Mouse (Mus musculus) monocyte, adult 2 months (primary cell): ENCODE data around the gene Qprt.

Experiments used
- DNase-seq, 2 experiments: peaks; one replicate each; pipeline ENCODE4 v3.0.0; 2022; ENCODE audit warnings: low spot score in 2 of 2, low read depth in 1 of 2

The Qprt gene

DNA sequence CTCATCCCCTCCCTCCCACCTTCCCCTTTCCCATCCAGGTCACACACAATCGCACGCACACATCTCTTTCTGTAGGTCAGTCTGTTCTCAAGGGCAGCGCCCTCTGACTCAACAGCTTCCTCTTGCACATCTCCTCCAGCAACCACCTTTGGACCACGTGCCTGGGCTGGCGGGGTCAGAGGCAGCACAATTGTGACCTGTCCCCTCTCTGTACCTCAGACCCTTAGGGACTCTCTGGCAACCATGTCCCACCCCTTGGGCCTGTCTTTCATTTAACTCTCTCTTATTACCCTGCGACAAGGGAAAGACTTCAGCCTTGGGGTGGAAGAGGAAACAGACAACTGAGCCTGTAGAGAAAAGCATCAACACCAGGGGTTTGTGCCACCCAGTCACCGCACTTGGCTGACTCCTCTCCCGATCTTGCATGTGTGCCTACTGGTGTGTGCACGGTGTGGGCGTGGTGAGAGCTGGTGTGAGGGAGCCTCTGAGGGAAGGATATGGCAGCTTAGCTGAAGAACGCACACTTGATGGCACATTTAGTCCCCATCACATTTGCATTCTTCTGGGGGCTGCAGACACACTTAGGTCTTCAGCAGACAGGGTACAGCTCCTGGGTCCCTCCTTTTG lies 12.9 kb upstream of the Qprt start:
- peak; percentile 34 to 51 for DNase-seq

DNA sequence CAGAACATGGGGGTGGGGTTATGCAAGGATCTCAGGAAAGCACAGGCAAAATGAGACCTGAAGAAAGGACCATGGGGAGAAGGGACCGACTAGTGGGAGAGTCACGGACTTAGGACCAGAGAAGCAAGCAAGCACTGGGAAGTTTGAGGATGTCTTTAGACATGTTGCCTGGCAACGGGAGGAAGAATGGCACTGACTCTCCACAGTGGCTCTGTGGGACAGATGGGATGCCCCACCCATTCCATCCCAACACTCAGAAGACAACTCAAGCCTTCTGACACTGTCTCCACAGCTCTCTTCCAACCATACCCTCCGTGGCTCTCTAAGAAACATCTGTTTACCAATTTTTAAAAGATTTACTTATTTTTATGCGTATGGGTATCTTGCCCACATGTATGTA lies 11.1 kb upstream of the Qprt start:
- no peak for DNase-seq

DNA sequence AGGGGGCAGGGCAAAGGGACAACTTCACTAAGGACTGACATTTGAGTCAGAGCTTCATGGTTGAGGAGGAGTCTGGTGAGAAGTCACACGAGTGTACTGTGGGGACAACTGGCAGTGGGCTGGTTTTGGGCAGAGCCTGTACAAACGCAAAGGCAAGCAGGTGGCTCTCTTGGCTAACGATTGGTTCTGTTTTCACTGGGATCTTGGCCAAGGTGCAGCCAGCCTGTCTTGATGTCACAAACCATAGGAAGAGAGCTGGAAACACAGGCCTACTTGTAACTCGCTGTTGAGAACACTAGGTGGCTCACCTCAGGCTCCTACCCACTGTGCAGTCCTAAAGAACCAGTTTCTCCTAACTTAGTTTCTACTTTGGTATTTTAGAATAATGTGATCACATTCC lies 7.6 kb upstream of the Qprt start:
- peak in 1 of 2 experiments; percentile 10 for DNase-seq

GRCm38 (mm10) chr7:127121061-127121910 lies 740 bp downstream of the Qprt start:
- no peak for DNase-seq

DNA sequence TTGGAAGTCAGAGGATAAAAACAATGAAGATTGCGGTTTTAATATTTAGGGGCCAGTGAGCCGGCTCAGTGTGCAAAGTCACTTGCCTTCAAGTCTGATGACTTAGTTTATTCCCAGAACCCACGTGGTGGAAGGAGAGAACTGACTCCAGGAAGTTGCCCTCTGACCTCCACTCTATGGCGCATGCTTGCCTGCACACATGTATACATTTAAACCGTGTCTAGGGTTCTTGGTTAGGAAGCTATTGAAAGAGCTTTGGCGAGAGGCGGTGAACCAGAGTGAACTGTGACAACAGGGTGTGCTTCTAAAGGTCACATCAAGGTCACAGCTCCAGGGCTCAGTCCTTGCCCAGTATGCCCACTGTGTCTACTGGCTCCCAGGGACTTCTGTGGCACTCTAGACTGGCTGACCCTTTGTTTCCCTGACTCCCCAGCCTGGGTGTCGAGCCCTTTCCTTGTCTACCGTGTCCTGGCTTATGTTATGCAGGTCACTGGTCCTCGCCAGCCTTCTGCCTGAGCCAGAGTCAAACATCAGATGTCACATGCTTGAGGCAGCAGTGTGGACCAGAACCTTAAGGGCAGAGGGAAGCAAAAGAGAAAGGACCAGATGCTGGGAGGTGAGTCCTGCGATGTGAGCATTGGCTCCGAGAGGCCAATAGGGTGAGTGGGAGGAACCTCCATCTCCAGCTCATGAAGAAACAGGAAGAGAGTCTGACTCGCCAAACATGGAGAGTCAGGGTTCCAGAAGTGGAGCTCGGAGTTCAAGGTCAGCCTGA lies 3.2 kb downstream of the Qprt start:
- no peak for DNase-seq

GRCm38 (mm10) chr7:127117948-127118347 lies 4.1 kb downstream of the Qprt start:
- no peak for DNase-seq

GRCm38 (mm10) chr7:127116331-127116935 lies 5.6 kb downstream of the Qprt start:
- no peak for DNase-seq

DNA sequence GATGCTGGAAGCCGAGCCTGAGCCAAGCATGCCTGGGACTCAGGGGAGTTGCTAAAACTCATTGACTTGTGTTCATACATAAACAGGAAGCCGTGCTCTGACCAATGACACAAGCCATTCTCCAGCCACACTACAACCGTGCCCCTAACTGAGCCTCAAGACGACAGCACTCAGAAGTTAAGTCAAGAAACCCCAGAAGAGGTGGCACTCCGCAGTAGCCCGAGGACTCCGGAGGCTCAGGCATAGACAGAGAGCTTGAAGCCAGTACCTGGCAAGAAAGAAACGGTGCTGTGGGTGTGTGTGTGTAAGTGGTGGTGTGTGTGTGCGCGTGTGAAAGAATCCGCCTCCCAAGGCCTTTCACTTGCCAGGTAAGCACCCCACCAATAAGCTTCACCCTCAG lies 7.1 kb downstream of the Qprt start:
- no peak for DNase-seq

DNA sequence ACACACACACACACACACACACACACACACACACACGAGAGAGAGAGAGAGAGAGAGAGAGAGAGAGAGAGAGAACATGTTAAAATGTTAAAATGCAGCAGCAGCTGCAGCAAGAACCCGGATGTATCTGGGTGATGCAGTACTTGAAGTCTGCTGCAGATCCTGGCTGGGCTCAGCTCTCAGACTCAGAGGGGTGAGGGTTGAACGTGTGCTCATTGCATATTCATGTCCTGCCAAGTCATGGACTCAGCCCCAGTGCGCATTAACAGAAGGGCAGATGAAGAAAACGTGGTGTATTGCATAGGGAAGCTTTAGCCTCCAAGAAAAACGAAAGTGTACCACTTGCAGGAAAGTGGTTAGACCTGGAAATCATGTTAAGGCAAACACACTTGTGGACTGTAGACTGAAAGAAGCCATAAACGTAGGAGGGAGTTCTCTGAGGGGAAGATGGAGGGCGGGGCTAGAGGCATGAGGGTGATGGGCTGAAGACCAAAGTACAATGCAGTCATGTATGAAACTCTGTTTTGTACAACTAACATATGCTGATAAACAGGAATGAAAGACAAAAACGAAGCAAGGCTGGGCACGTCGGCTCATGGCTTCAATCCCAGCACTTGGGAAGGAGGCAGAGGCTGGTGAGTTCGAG lies 8.3 kb downstream of the Qprt start:
- no peak for DNase-seq

GRCm38 (mm10) chr7:127112921-127113597 lies 9.0 kb downstream of the Qprt start:
- DNase-seq, result no peak

DNA sequence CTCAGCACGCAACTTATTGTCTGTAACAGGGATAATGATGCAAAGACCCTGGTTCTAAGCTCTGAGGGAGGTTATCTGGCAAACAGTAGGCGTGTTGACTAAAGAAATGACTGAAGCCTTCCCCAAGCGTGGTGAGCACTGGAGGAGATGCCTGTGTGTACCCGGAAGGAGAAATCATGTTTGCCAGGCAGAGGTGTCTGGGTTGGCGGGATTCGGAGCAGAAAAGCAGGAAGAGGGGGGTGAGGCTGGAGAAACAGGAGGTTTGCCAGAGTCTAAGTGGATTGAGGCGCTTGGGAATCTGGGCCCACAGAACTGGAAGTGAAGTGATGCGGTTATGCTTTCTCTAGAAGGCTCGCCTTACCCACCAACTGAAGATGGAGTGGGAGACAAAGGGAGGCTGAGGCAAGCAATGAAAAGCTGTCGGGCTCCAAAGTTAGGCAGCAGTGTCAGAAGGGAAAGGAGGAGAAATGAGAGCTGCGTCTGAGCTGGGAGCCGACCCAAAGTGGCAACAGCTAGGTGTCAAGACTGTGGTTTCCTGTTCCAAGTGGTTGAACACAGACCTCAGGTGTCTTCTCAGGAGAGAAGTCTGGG lies 9.7 kb downstream of the Qprt start:
- DNase-seq, result no peak

- DNase-seq, result peak; percentile 64 to 70
These were observed 10.6 kb downstream of the Qprt start for GRCm38 (mm10) chr7:127111461-127111860.

GRCm38 (mm10) chr7:127110239-127111007 lies 11.6 kb downstream of the Qprt start:
- DNase-seq, result peak in 1 of 2 experiments; percentile 49

GRCm38 (mm10) chr7:127105551-127105950 lies 16.5 kb downstream of the Qprt start:
- DNase-seq, result no peak

DNA sequence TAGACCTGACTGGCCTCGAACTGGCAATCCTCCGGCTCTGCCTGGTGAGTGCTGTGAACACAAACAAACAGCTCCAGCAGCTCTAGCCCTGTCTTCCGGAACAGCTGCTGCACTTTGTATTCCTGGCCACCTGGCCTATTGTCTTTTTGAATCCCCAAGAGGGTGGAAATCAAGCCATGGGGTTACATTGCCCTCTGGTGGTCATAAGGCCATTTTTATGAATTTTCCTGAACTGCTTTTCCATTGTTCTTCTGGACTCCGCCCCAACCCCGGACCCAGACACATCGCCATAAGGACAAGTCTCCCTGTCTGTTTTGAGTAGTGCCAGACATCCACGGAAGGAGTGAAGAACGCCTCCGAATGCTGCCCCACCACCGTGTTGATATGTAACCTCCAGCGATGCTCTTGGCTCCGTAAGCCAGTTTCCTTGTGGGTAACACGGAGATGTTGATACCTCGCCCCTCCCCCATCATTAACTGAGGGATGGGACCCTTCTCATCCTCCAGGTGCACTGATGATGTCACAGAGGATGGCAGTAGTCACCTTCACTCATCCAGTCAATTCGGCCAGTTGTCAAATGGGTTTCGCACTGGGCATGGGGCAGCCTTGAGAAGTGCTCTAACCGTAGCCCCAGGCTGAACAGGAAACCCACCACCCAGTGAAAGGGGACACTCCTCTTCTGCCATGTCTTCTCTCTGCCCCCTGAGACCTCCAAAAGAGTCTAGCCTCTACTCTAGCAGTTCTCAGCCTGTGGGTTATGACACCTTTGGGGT lies 17.3 kb downstream of the Qprt start:
- peak; percentile 23 to 57 for DNase-seq

DNA sequence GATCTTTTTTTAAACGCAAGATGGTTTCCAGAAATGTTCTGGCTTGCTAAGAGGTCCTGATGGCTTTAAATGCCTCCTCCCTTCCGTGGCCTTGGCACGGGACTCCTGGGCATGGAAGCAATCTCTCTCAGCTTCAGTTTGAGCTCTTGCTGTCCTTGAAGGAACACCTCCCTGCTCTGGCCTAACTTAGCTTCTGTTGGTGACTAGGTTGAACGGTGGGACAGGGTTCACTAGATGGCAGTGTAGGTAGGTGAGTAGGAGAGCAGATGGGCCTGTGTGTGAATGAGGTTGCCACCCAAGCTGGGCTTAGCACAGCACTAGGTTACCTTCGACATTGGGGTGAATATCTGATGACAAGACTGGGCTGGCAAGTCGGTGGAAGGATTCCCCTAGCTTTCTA lies 18.1 kb downstream of the Qprt start:
- no peak for DNase-seq

GRCm38 (mm10) chr7:127102148-127102547 lies 19.9 kb downstream of the Qprt start:
- DNase-seq, result no peak

- DNase-seq, result no peak
These were observed 20.5 kb downstream of the Qprt start for GRCm38 (mm10) chr7:127101451-127102016.
